Mouse (Mus musculus) lung, embryonic 14.5 days (tissue): ENCODE results near the gene Efna3. TPM values are rescaled to one million over a fixed set of nuclear protein-coding genes. Genes with fewer than 3 reads are reported as not detected.

Experiments
- ATAC-seq: fragments of 200-750 bp; cut with Nextera tagmentation; 2 replicates; pipeline ENCODE4 v1.8.0; 2017; ENCODE audit warnings: mild to moderate bottlenecking, moderate TSS enrichment, moderate library complexity; ENCODE audit not compliant: insufficient read depth
- DNase-seq: peaks from one replicate; pipeline ENCODE4 v3.0.0-alpha.2; 2015
- H3K27ac ChIP-seq: fragments of 300-500 bp; sonication (generic); 2 replicates; pipeline ENCODE4 v1.5.1; 2014; ENCODE audit warnings: low read depth, mild to moderate bottlenecking, moderate library complexity
- H3K27me3 ChIP-seq: fragments of 300-500 bp; sonication (generic); 2 replicates; pipeline ENCODE4 v1.6.1; 2014; ENCODE audit warnings: low read length, control low read depth; ENCODE audit not compliant: insufficient read depth
- H3K36me3 ChIP-seq: fragments of 300-500 bp; sonication (generic); 2 replicates; pipeline ENCODE4 v1.6.1; 2014; ENCODE audit warnings: control low read depth; ENCODE audit not compliant: insufficient read depth
- H3K4me1 ChIP-seq: fragments of 300-500 bp; sonication (generic); 2 replicates; pipeline ENCODE4 v1.6.1; 2014; ENCODE audit warnings: antibody characterized with exemption, control low read depth; ENCODE audit not compliant: insufficient read depth
- H3K4me2 ChIP-seq: fragments of 300-500 bp; sonication (generic); 2 replicates; pipeline ENCODE4 v1.6.1; 2014; ENCODE audit warnings: mild to moderate bottlenecking
- H3K4me3 ChIP-seq: fragments of 300-500 bp; sonication (generic); 2 replicates; pipeline ENCODE4 v1.5.1; 2014; ENCODE audit warnings: low read depth, low read length
- H3K9ac ChIP-seq: fragments of 300-500 bp; sonication (generic); 2 replicates; pipeline ENCODE4 v1.6.1; 2014
- H3K9me3 ChIP-seq: fragments of 300-500 bp; sonication (generic); 2 replicates; pipeline ENCODE4 v1.6.1; 2016; ENCODE audit warnings: low read depth, low read length, control low read depth
- CTCF ChIP-seq: IDR thresholded peaks from 2 replicates; pipeline ENCODE4 v1.5.1; 2016; ENCODE audit warnings: antibody characterized with exemption, low read depth
- WGBS: fragments of 180-500 bp; shearing (Covaris S2); extraction: QIAGEN DNeasy Blood & Tissue Kit; methylation state at CpG from one replicate; pipeline ENCODE4 v1.1.7; 2014; 5-methylcytosine and 5-hydroxymethylcytosine counted together
- polyA plus RNA-seq: library from polyadenylated mRNA; unstranded; fragments of >200 nt; fragmentation: Nextera tagmentation; extraction: Ambion mirVana; gene quantifications from 2 replicates; pipeline ENCODE4 v1.2.1, GENCODE M21; 2014

Gene Efna3
- polyA plus RNA-seq, 1 experiment from 2014 or later: 4.7 TPM

GRCm38 (mm10) chr3:89317246-89317645, 5.5 kb downstream of the Efna3 start:
- Histone ChIP-seq H3K36me3 (no peaks in the 10 kb centered on the region), H3K9me3 (no peaks in the 10 kb centered on the region), H3K27me3 (peaks cover 48% of the 10 kb centered on the region), H3K4me3 (no peak overlapping the region), H3K4me1 (peaks cover 36% of the 10 kb centered on the region), H3K9ac (no peak overlapping the region), H3K27ac (no peak overlapping the region), H3K4me2 (peak overlapping the region; percentile 77; the same call in 1 of the 2 replicates)
- WGBS: 61% methylated on average over 6 of the region's 6 CpGs
- no peak for DNase-seq
- ATAC-seq: no peak
- TF ChIP-seq CTCF: no peak

- WGBS: 2% methylated on average over 4 of the region's 4 CpGs
- Histone ChIP-seq H3K36me3 (no peaks in the 10 kb centered on the region), H3K4me3 (no peak overlapping the region), H3K9ac (no peak overlapping the region), H3K4me2 (peak overlapping the region; percentile 77), H3K27ac (no peak overlapping the region), H3K4me1 (peaks cover 32% of the 10 kb centered on the region), H3K9me3 (no peaks in the 10 kb centered on the region), H3K27me3 (peaks cover 44% of the 10 kb centered on the region)
- ATAC-seq (peak; percentile 16), DNase-seq (peak; percentile 95)
- TF ChIP-seq CTCF: peak; percentile 98
These were observed 5.9 kb downstream of the Efna3 start for GRCm38 (mm10) chr3:89316833-89317232.

- peaks cover 27% of the 10 kb centered on the region for H3K4me1 ChIP-seq
- WGBS: 10% methylated on average over 39 of the region's 40 CpGs
- peak overlapping the region; percentile 77 for H3K4me2 ChIP-seq
- peak overlapping the region; percentile 37 for H3K4me3 ChIP-seq
- no peaks in the 10 kb centered on the region for H3K9me3 ChIP-seq
- H3K36me3 ChIP-seq: no peaks in the 10 kb centered on the region
- H3K9ac ChIP-seq: no peak overlapping the region
- DNase-seq (no peak), ATAC-seq (peak; percentile 5; the same call in 1 of the 2 replicates)
- H3K27ac ChIP-seq: no peak overlapping the region
- H3K27me3 ChIP-seq: peaks cover 37% of the 10 kb centered on the region
- no peak for TF ChIP-seq CTCF
These were observed 6.6 kb downstream of the Efna3 start for GRCm38 (mm10) chr3:89315930-89316831.

GRCm38 (mm10) chr3:89315195-89315929, 7.4 kb downstream of the Efna3 start:
- TF ChIP-seq CTCF: peak; percentile 97
- H3K9ac ChIP-seq: peak overlapping the region; percentile 52
- WGBS: 4% methylated on average over 25 of the region's 26 CpGs
- DNase-seq: peak; percentile 92
- H3K9me3 ChIP-seq: no peaks in the 10 kb centered on the region
- 0 out of 2 replicates have a peak overlapping the region, but pooled peaks have one; percentile 42 for H3K27ac ChIP-seq
- peak overlapping the region; percentile 77 for H3K4me2 ChIP-seq
- ATAC-seq: peak; percentile 33
- H3K4me3 ChIP-seq: peak overlapping the region; percentile 37
- H3K36me3 ChIP-seq: no peaks in the 10 kb centered on the region
- H3K27me3 ChIP-seq: peaks cover 29% of the 10 kb centered on the region
- H3K4me1 ChIP-seq: peaks cover 19% of the 10 kb centered on the region

GRCm38 (mm10) chr3:89314791-89315190, 8.0 kb downstream of the Efna3 start:
- H3K4me3 ChIP-seq: peak overlapping the region; percentile 37
- peak; percentile 27 for DNase-seq
- 40% methylated on average over 2 of the region's 2 CpGs for WGBS
- peaks cover 19% of the 10 kb centered on the region for H3K4me1 ChIP-seq
- H3K27me3 ChIP-seq: peaks cover 24% of the 10 kb centered on the region
- TF ChIP-seq CTCF: no peak
- 0 out of 2 replicates have a peak overlapping the region, but pooled peaks have one; percentile 42 for H3K27ac ChIP-seq
- peak overlapping the region; percentile 77 for H3K4me2 ChIP-seq
- H3K36me3 ChIP-seq: no peaks in the 10 kb centered on the region
- no peak for ATAC-seq
- H3K9ac ChIP-seq: peak overlapping the region; percentile 52; the same call in 1 of the 2 replicates
- H3K9me3 ChIP-seq: no peaks in the 10 kb centered on the region

- Histone ChIP-seq H3K27me3 (peaks cover 19% of the 10 kb centered on the region), H3K27ac (peak overlapping the region; percentile 64; the same call in 1 of the 2 replicates), H3K9me3 (no peaks in the 10 kb centered on the region), H3K36me3 (no peaks in the 10 kb centered on the region), H3K4me2 (peak overlapping the region; percentile 77; the same call in 1 of the 2 replicates), H3K9ac (no peak overlapping the region), H3K4me3 (no peak overlapping the region), H3K4me1 (peaks cover 14% of the 10 kb centered on the region)
- ATAC-seq (no peak), DNase-seq (peak; percentile 10)
- no peak for TF ChIP-seq CTCF
- 33% methylated on average over 5 of the region's 5 CpGs for WGBS
These were observed 8.4 kb downstream of the Efna3 start for GRCm38 (mm10) chr3:89314340-89314739.
